Mouse (Mus musculus): ENCODE measurements around the gene Tex35. TPM values are rescaled to one million over a fixed set of nuclear protein-coding genes. Genes with fewer than 3 reads are reported as not detected.
A peak's percentile ranks its signal among the peaks of the same experiment; 100 is the strongest.

Tex35 gene
- polyA plus RNA-seq, 1 experiment from 2014 or later, result not detected

GRCm38 (mm10) chr1:157137132-157137853 is 28.8 kb upstream of the Tex35 start:
- H3K36me3 ChIP-seq (ENCODE audit: control insufficient read depth, insufficient read depth, low read length), result peaks cover 19% of the 10 kb centered on the region; the same call in 1 of the 2 replicates
- WGBS, result 79% methylated on average over 9 of the region's 9 CpGs
- no peak overlapping the region for H3K4me2 ChIP-seq (ENCODE audit: low read length)
- no peaks in the 10 kb centered on the region for H3K9me3 ChIP-seq (ENCODE audit: control insufficient read depth, low read length)
- no peak overlapping the region for H3K9ac ChIP-seq (ENCODE audit: low read length)
- ATAC-seq (ENCODE audit: insufficient number of reproducible peaks, insufficient read depth, low FRiP score, low read depth), result no peak
- no peak overlapping the region for H3K4me3 ChIP-seq (ENCODE audit: control insufficient read depth in 1 of 2, insufficient read depth in 1 of 2, low read depth in 1 of 2, low read length in 2 of 2)
- peaks cover 8 to 9% of the 10 kb centered on the region in 2 experiments; a peak in 3 of 4 replicates for H3K4me1 ChIP-seq (ENCODE audit: control insufficient read depth in 2 of 2, insufficient read depth in 2 of 2, low read length in 2 of 2)
- H3K27ac ChIP-seq (replicated peaks in 1 of 2; ENCODE audit: control insufficient read depth in 1 of 2, insufficient read depth in 1 of 2, low read depth in 2 of 2, low read length in 2 of 2), result no peak overlapping the region
- H3K27me3 ChIP-seq (ENCODE audit: control insufficient read depth, insufficient read depth, low read length), result no peaks in the 10 kb centered on the region

GRCm38 (mm10) chr1:157128219-157128618 is 19.7 kb upstream of the Tex35 start:
- Histone ChIP-seq H3K9ac (ENCODE audit: low read length) (no peak overlapping the region), H3K27me3 (ENCODE audit: control insufficient read depth, insufficient read depth, low read length) (no peaks in the 10 kb centered on the region), H3K27ac (replicated peaks in 1 of 2; ENCODE audit: control insufficient read depth in 1 of 2, insufficient read depth in 1 of 2, low read depth in 2 of 2, low read length in 2 of 2) (0 out of 4 replicates have a peak overlapping the region, but pooled peaks of 1 of the 2 experiments have one; percentile 24), H3K4me1 (ENCODE audit: control insufficient read depth in 2 of 2, insufficient read depth in 2 of 2, low read length in 2 of 2) (peaks cover 3 to 8% of the 10 kb centered on the region in 2 experiments; a peak in 3 of 4 replicates), H3K36me3 (ENCODE audit: control insufficient read depth, insufficient read depth, low read length) (no peaks in the 10 kb centered on the region), H3K9me3 (ENCODE audit: control insufficient read depth, low read length) (no peaks in the 10 kb centered on the region), H3K4me2 (ENCODE audit: low read length) (no peak overlapping the region), H3K4me3 (ENCODE audit: control insufficient read depth in 1 of 2, insufficient read depth in 1 of 2, low read depth in 1 of 2, low read length in 2 of 2) (no peak overlapping the region)
- peak; percentile 78 for ATAC-seq (ENCODE audit: insufficient number of reproducible peaks, insufficient read depth, low FRiP score, low read depth)
- 70% methylated on average over 2 of the region's 2 CpGs for whole genome bisulfite sequencing

- Histone ChIP-seq H3K27ac (replicated peaks in 1 of 2; ENCODE audit: control insufficient read depth in 1 of 2, insufficient read depth in 1 of 2, low read depth in 2 of 2, low read length in 2 of 2) (no peak overlapping the region), H3K4me2 (ENCODE audit: low read length) (no peak overlapping the region), H3K4me3 (ENCODE audit: control insufficient read depth in 1 of 2, insufficient read depth in 1 of 2, low read depth in 1 of 2, low read length in 2 of 2) (no peak overlapping the region), H3K9me3 (ENCODE audit: control insufficient read depth, low read length) (no peaks in the 10 kb centered on the region), H3K27me3 (ENCODE audit: control insufficient read depth, insufficient read depth, low read length) (no peaks in the 10 kb centered on the region), H3K4me1 (ENCODE audit: control insufficient read depth in 2 of 2, insufficient read depth in 2 of 2, low read length in 2 of 2) (peaks cover 3 to 8% of the 10 kb centered on the region in 2 experiments; a peak in 3 of 4 replicates), H3K36me3 (ENCODE audit: control insufficient read depth, insufficient read depth, low read length) (no peaks in the 10 kb centered on the region), H3K9ac (ENCODE audit: low read length) (no peak overlapping the region)
- WGBS, result 57% methylated on average over 3 of the region's 3 CpGs
- no peak for ATAC-seq (ENCODE audit: insufficient number of reproducible peaks, insufficient read depth, low FRiP score, low read depth)
Observed at GRCm38 (mm10) chr1:157123836-157124235, 15.4 kb upstream of the Tex35 start.

- H3K4me2 ChIP-seq (ENCODE audit: low read length), result no peak overlapping the region
- no peak overlapping the region for H3K27ac ChIP-seq (replicated peaks in 1 of 2; ENCODE audit: control insufficient read depth in 1 of 2, insufficient read depth in 1 of 2, low read depth in 2 of 2, low read length in 2 of 2)
- H3K9me3 ChIP-seq (ENCODE audit: control insufficient read depth, low read length), result no peaks in the 10 kb centered on the region
- WGBS, result 86% methylated on average over 6 of the region's 6 CpGs
- H3K27me3 ChIP-seq (ENCODE audit: control insufficient read depth, insufficient read depth, low read length), result no peaks in the 10 kb centered on the region
- H3K36me3 ChIP-seq (ENCODE audit: control insufficient read depth, insufficient read depth, low read length), result no peaks in the 10 kb centered on the region
- H3K4me3 ChIP-seq (ENCODE audit: control insufficient read depth in 1 of 2, insufficient read depth in 1 of 2, low read depth in 1 of 2, low read length in 2 of 2), result no peak overlapping the region
- H3K4me1 ChIP-seq (ENCODE audit: control insufficient read depth in 2 of 2, insufficient read depth in 2 of 2, low read length in 2 of 2), result peaks cover 3% of the 10 kb centered on the region in 2 experiments; a peak in 2 of 4 replicates
- ATAC-seq (ENCODE audit: insufficient number of reproducible peaks, insufficient read depth, low FRiP score, low read depth), result no peak
- H3K9ac ChIP-seq (ENCODE audit: low read length), result no peak overlapping the region
Observed at GRCm38 (mm10) chr1:157119168-157119567, 10.7 kb upstream of the Tex35 start.

- no peak overlapping the region for H3K4me3 ChIP-seq (ENCODE audit: control insufficient read depth in 1 of 2, insufficient read depth in 1 of 2, low read depth in 1 of 2, low read length in 2 of 2)
- no peaks in the 10 kb centered on the region for H3K4me1 ChIP-seq (ENCODE audit: control insufficient read depth in 2 of 2, insufficient read depth in 2 of 2, low read length in 2 of 2)
- no peak for ATAC-seq (ENCODE audit: insufficient number of reproducible peaks, insufficient read depth, low FRiP score, low read depth)
- no peak overlapping the region for H3K4me2 ChIP-seq (ENCODE audit: low read length)
- no peaks in the 10 kb centered on the region for H3K9me3 ChIP-seq (ENCODE audit: control insufficient read depth, low read length)
- H3K27ac ChIP-seq (replicated peaks in 1 of 2; ENCODE audit: control insufficient read depth in 1 of 2, insufficient read depth in 1 of 2, low read depth in 2 of 2, low read length in 2 of 2), result no peak overlapping the region
- H3K36me3 ChIP-seq (ENCODE audit: control insufficient read depth, insufficient read depth, low read length), result no peaks in the 10 kb centered on the region
- 85% methylated on average over 3 of the region's 3 CpGs for WGBS
- no peak overlapping the region for H3K9ac ChIP-seq (ENCODE audit: low read length)
- no peaks in the 10 kb centered on the region for H3K27me3 ChIP-seq (ENCODE audit: control insufficient read depth, insufficient read depth, low read length)
Observed at GRCm38 (mm10) chr1:157117440-157117839, 9.0 kb upstream of the Tex35 start.

GRCm38 (mm10) chr1:157114492-157114891 is 6.0 kb upstream of the Tex35 start:
- H3K27me3 ChIP-seq (ENCODE audit: control insufficient read depth, insufficient read depth, low read length), result no peaks in the 10 kb centered on the region
- H3K9me3 ChIP-seq (ENCODE audit: control insufficient read depth, low read length), result no peaks in the 10 kb centered on the region
- H3K4me3 ChIP-seq (ENCODE audit: control insufficient read depth in 1 of 2, insufficient read depth in 1 of 2, low read depth in 1 of 2, low read length in 2 of 2), result no peak overlapping the region
- no peak overlapping the region for H3K27ac ChIP-seq (replicated peaks in 1 of 2; ENCODE audit: control insufficient read depth in 1 of 2, insufficient read depth in 1 of 2, low read depth in 2 of 2, low read length in 2 of 2)
- 75% methylated on average over 2 of the region's 2 CpGs for WGBS
- peaks cover 2 to 10% of the 10 kb centered on the region in 2 experiments; a peak in 3 of 4 replicates for H3K4me1 ChIP-seq (ENCODE audit: control insufficient read depth in 2 of 2, insufficient read depth in 2 of 2, low read length in 2 of 2)
- no peak overlapping the region for H3K4me2 ChIP-seq (ENCODE audit: low read length)
- no peak for ATAC-seq (ENCODE audit: insufficient number of reproducible peaks, insufficient read depth, low FRiP score, low read depth)
- H3K36me3 ChIP-seq (ENCODE audit: control insufficient read depth, insufficient read depth, low read length), result no peaks in the 10 kb centered on the region
- no peak overlapping the region for H3K9ac ChIP-seq (ENCODE audit: low read length)

GRCm38 (mm10) chr1:157110287-157110835 is 1.9 kb upstream of the Tex35 start:
- H3K27me3 ChIP-seq (ENCODE audit: control insufficient read depth, insufficient read depth, low read length), result no peaks in the 10 kb centered on the region
- no peak overlapping the region for H3K4me2 ChIP-seq (ENCODE audit: low read length)
- H3K9ac ChIP-seq (ENCODE audit: low read length), result no peak overlapping the region
- 39% methylated on average over 6 of the region's 6 CpGs for WGBS
- peaks cover 2 to 10% of the 10 kb centered on the region in 2 experiments; a peak in 3 of 4 replicates for H3K4me1 ChIP-seq (ENCODE audit: control insufficient read depth in 2 of 2, insufficient read depth in 2 of 2, low read length in 2 of 2)
- no peak overlapping the region for H3K4me3 ChIP-seq (ENCODE audit: control insufficient read depth in 1 of 2, insufficient read depth in 1 of 2, low read depth in 1 of 2, low read length in 2 of 2)
- H3K27ac ChIP-seq (replicated peaks in 1 of 2; ENCODE audit: control insufficient read depth in 1 of 2, insufficient read depth in 1 of 2, low read depth in 2 of 2, low read length in 2 of 2), result peak overlapping the region in 1 of 2 experiments; percentile 17; a peak in 1 of 4 replicates
- H3K9me3 ChIP-seq (ENCODE audit: control insufficient read depth, low read length), result no peaks in the 10 kb centered on the region
- no peak for ATAC-seq (ENCODE audit: insufficient number of reproducible peaks, insufficient read depth, low FRiP score, low read depth)
- H3K36me3 ChIP-seq (ENCODE audit: control insufficient read depth, insufficient read depth, low read length), result no peaks in the 10 kb centered on the region
